Mouse (Mus musculus) fat pad, adult 2 months (tissue): ENCODE measurements around the gene Rap1gap2.
A peak's percentile ranks its signal among the peaks of the same experiment; 100 is the strongest.

Experiments used
- DNase-seq: peaks from one replicate; pipeline ENCODE4 v3.0.0-alpha.2; 2011; ENCODE audit warnings: low read depth, low spot score; ENCODE audit errors: extremely low read depth

The Rap1gap2 gene

GRCm38 (mm10) chr11:74575940-74576339 lies 34.8 kb downstream of the Rap1gap2 start:
- no peak for DNase-seq

- DNase-seq, result no peak
Observed at GRCm38 (mm10) chr11:74574768-74575434, 35.8 kb downstream of the Rap1gap2 start.

GRCm38 (mm10) chr11:74572459-74573061 lies 38.2 kb downstream of the Rap1gap2 start:
- no peak for DNase-seq

GRCm38 (mm10) chr11:74569735-74570134 lies 41.0 kb downstream of the Rap1gap2 start:
- DNase-seq, result no peak

- DNase-seq, result no peak
Observed at GRCm38 (mm10) chr11:74568463-74568862, 42.3 kb downstream of the Rap1gap2 start.

GRCm38 (mm10) chr11:74568004-74568403 lies 42.7 kb downstream of the Rap1gap2 start:
- DNase-seq, result no peak

- no peak for DNase-seq
Observed at GRCm38 (mm10) chr11:74566326-74566874, 44.3 kb downstream of the Rap1gap2 start.

GRCm38 (mm10) chr11:74561392-74561791 lies 49.3 kb downstream of the Rap1gap2 start:
- DNase-seq, result no peak

- no peak for DNase-seq
Observed at GRCm38 (mm10) chr11:74560600-74561227, 50.0 kb downstream of the Rap1gap2 start.

GRCm38 (mm10) chr11:74559793-74560433 lies 50.8 kb downstream of the Rap1gap2 start:
- no peak for DNase-seq

GRCm38 (mm10) chr11:74558933-74559332 lies 51.8 kb downstream of the Rap1gap2 start:
- DNase-seq, result no peak

- DNase-seq, result no peak
Observed at GRCm38 (mm10) chr11:74557456-74558230, 53.1 kb downstream of the Rap1gap2 start.

GRCm38 (mm10) chr11:74555716-74556374 lies 54.9 kb downstream of the Rap1gap2 start:
- no peak for DNase-seq

- DNase-seq, result no peak
Observed at GRCm38 (mm10) chr11:74554683-74555341, 55.9 kb downstream of the Rap1gap2 start.

GRCm38 (mm10) chr11:74551568-74551967 lies 59.1 kb downstream of the Rap1gap2 start:
- DNase-seq, result peak; percentile 34

GRCm38 (mm10) chr11:74550615-74551102 lies 60.1 kb downstream of the Rap1gap2 start:
- peak; percentile 75 for DNase-seq

GRCm38 (mm10) chr11:74548781-74549382 lies 61.8 kb downstream of the Rap1gap2 start:
- no peak for DNase-seq

GRCm38 (mm10) chr11:74546933-74547694 lies 63.6 kb downstream of the Rap1gap2 start:
- no peak for DNase-seq
